Mouse (Mus musculus) forebrain, embryonic 14.5 days (tissue): ENCODE results near the gene Krt6b. TPM values are rescaled to one million over a fixed set of nuclear protein-coding genes. Genes with fewer than 3 reads are reported as not detected.
A peak's percentile ranks its signal among the peaks of the same experiment; 100 is the strongest.

Source experiments
- ATAC-seq: fragments of 200-750 bp; cut with Nextera tagmentation; 2 replicates; pipeline ENCODE4 v1.8.0; 2017; ENCODE audit warnings: mild to moderate bottlenecking, moderate library complexity
- DNase-seq: peaks from one replicate; pipeline ENCODE4 v3.0.0-alpha.2; 2015; ENCODE audit warnings: low spot score
- H3K27ac ChIP-seq: fragments of 300-500 bp; sonication (generic); 2 replicates; pipeline ENCODE4 v1.5.1; 2014; ENCODE audit warnings: low read depth, mild to moderate bottlenecking, control low read depth, low read length, moderate library complexity
- H3K27me3 ChIP-seq: fragments of 300-500 bp; sonication (generic); replicated peaks from 2 replicates; pipeline ENCODE4 v1.6.1; 2014; ENCODE audit warnings: low read length, control low read depth, mixed read lengths; ENCODE audit not compliant: control insufficient read depth, insufficient read depth
- H3K36me3 ChIP-seq: fragments of 300-500 bp; sonication (generic); 2 replicates; pipeline ENCODE4 v1.6.1; 2014; ENCODE audit warnings: low read length, control low read depth; ENCODE audit not compliant: control insufficient read depth, insufficient read depth
- H3K4me1 ChIP-seq: fragments of 300-500 bp; sonication (generic); 2 replicates; pipeline ENCODE4 v1.6.1; 2014; ENCODE audit warnings: antibody characterized with exemption, low read length, control low read depth; ENCODE audit not compliant: control insufficient read depth, insufficient read depth
- H3K4me2 ChIP-seq: fragments of 300-500 bp; sonication (generic); 2 replicates; pipeline ENCODE4 v1.6.1; 2014; ENCODE audit warnings: mild to moderate bottlenecking, control low read depth, low read length
- H3K4me3 ChIP-seq: fragments of 300-500 bp; sonication (generic); 2 replicates; pipeline ENCODE4 v1.5.1; 2014; ENCODE audit warnings: low read depth, low read length, control low read depth
- H3K9ac ChIP-seq: fragments of 300-500 bp; sonication (generic); 2 replicates; pipeline ENCODE4 v1.6.1; 2014; ENCODE audit warnings: mild to moderate bottlenecking, low read length, control low read depth, moderate library complexity
- H3K9me3 ChIP-seq: fragments of 300-500 bp; sonication (generic); replicated peaks from 2 replicates; pipeline ENCODE4 v1.6.1; 2016; ENCODE audit warnings: low read length, control low read depth, mixed read lengths; ENCODE audit not compliant: control insufficient read depth
- WGBS: fragments of 180-500 bp; shearing (Covaris S2); extraction: QIAGEN DNeasy Blood & Tissue Kit; methylation state at CpG from one replicate; pipeline ENCODE4 v1.1.7; 2014; 5-methylcytosine and 5-hydroxymethylcytosine counted together
- polyA plus RNA-seq: library from polyadenylated mRNA; unstranded; fragments of >200 nt; fragmentation: Nextera tagmentation; extraction: Ambion mirVana; gene quantifications from 2 replicates; pipeline ENCODE4 v1.2.1, GENCODE M21; 2014

Krt6b gene
- polyA plus RNA-seq: not detected in 2 replicates

DNA sequence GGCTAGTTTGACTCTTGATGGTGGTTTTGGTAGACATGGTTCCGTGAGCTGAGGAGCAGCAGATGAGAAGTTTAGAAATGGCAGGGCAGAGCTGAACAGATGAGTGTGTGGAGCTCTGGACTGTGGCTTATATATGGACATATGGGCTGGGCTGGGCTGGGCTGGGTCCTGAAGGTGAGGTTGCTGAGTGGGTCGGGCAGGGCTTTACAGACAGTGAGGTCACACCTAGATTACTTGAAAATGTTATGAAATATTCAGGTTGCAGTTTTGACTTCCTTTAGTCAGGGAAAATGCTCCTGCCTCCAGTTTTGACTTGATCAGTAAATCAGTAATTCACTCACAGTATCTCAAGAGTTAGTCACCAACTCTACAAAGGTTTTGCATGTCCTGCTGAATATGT lies at the start of gene Krt6b:
Krt6b (minus strand) TSS at position 101 of the 400 bp plus-strand sequence.
- no peak within 1 kb of the TSS for H3K9ac ChIP-seq
- no peak within 1 kb of the TSS for H3K4me2 ChIP-seq
- H3K9me3 ChIP-seq: no peaks in the 10 kb centered on the region
- no peak for DNase-seq
- 86% methylated on average over 2 of the region's 2 CpGs for WGBS
- ATAC-seq: no peak
- H3K27me3 ChIP-seq: no peaks in the 10 kb centered on the region
- no peak within 1 kb of the TSS for H3K27ac ChIP-seq
- H3K36me3 ChIP-seq: no peaks in the 10 kb centered on the region
- no peaks in the 10 kb centered on the region for H3K4me1 ChIP-seq
- no peak within 1 kb of the TSS for H3K4me3 ChIP-seq

DNA sequence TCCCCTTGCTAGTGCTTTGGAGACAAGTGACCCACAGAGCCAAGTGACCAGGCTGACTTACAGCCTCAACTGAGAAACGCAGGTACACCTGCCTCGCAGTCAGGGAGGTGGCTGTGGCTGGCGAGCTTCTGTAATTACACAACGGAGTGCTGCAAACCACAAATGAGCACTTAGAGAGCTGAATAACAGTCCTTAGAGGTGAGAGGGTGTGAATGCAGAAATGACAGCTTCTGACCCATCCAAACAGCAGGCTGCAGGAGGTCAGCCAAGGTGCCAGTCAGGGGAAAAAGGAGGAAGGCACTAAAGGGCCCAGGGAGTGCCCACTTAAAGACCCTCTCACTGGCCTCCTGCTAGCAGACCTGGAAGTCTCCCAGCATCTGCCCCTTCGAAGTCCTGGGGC lies 44.6 kb upstream of the Krt6b start:
- no peak for ATAC-seq
- whole genome bisulfite sequencing: 76% methylated on average over 5 of the region's 5 CpGs

DNA sequence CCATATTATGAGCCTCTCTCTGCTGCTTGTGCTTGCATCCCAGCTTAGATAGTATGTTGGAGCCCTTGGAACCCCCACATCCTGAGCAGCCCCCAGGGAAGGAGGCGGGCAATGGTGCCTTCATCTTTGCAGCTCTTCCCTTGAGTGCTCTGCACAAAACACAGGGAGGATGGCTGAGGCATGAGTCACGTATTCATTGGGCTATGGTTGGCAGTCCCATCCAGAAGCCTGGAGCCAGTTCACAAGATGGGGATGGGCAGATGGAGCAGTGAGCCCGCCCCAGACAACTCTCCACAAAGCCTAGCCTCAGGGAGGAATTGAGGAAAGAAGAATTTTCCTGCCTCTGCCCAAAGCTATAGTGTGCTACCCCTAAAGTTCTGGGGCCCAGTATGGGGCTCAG lies 35.7 kb upstream of the Krt6b start:
- Histone ChIP-seq H3K4me2 (no peak overlapping the region), H3K27ac (no peak overlapping the region), H3K4me1 (no peaks in the 10 kb centered on the region), H3K4me3 (no peak overlapping the region), H3K9me3 (no peaks in the 10 kb centered on the region), H3K27me3 (no peaks in the 10 kb centered on the region), H3K9ac (no peak overlapping the region), H3K36me3 (no peaks in the 10 kb centered on the region)
- ATAC-seq (no peak), DNase-seq (no peak)
- 74% methylated on average over 3 of the region's 3 CpGs for WGBS

More for the DNA sequence above, 44.6 kb upstream of the Krt6b start:
- no peak for DNase-seq
- H3K9ac ChIP-seq: no peak overlapping the region
- H3K9me3 ChIP-seq: no peaks in the 10 kb centered on the region
- H3K4me2 ChIP-seq: no peak overlapping the region
- no peaks in the 10 kb centered on the region for H3K27me3 ChIP-seq
- H3K4me3 ChIP-seq: no peak overlapping the region
- no peaks in the 10 kb centered on the region for H3K36me3 ChIP-seq
- H3K4me1 ChIP-seq: no peaks in the 10 kb centered on the region
- H3K27ac ChIP-seq: no peak overlapping the region

DNA sequence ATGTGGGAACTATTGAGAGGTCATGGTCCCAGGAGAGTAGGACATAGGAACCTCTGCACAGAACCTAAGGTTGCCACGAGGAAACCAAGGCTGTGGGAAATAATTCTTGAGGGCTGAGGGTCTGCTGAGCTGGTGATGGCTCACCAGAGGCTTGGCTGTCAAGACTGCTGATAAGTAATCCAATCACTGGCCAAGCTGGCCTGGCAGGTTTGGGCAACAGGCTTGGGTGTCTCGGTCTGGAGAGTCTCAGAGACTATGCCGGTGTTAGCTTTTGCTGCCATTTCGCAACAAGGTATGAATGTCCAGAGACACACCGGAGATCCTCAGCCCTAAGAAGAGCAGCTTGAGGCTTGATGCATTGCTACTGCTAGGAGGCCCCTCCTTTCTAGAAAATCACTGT lies 34.3 kb upstream of the Krt6b start:
- no peaks in the 10 kb centered on the region for H3K27me3 ChIP-seq
- no peak for DNase-seq
- WGBS: 93% methylated on average over 5 of the region's 5 CpGs
- H3K4me3 ChIP-seq: no peak overlapping the region
- no peaks in the 10 kb centered on the region for H3K36me3 ChIP-seq
- ATAC-seq: no peak
- H3K9ac ChIP-seq: no peak overlapping the region
- no peaks in the 10 kb centered on the region for H3K4me1 ChIP-seq
- H3K27ac ChIP-seq: no peak overlapping the region
- no peaks in the 10 kb centered on the region for H3K9me3 ChIP-seq
- no peak overlapping the region for H3K4me2 ChIP-seq

DNA sequence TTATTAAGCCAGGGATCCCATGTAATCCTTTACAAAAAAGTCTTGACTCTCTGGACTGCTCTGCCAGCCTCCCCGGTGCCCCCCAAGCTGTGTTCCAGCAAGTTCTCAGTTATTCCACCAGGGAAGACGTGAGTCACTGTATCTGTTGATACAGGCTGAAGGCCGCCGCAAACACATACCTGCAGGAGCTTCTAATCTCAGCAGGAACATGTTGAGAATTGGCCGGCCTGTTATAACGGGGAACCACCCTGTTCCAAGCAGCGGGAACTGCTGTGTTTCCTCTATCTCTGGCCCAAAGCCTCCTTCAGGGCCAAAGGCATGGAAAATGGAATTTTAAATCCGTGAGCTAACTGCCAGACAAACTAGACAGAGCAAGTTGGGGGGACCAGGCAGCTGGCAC lies 33.6 kb upstream of the Krt6b start:
- no peak overlapping the region for H3K4me3 ChIP-seq
- H3K4me2 ChIP-seq: no peak overlapping the region
- no peaks in the 10 kb centered on the region for H3K36me3 ChIP-seq
- H3K27ac ChIP-seq: no peak overlapping the region
- H3K27me3 ChIP-seq: no peaks in the 10 kb centered on the region
- WGBS: 74% methylated on average over 8 of the region's 8 CpGs
- no peak overlapping the region for H3K9ac ChIP-seq
- H3K4me1 ChIP-seq: no peaks in the 10 kb centered on the region
- ATAC-seq (no peak), DNase-seq (no peak)
- no peaks in the 10 kb centered on the region for H3K9me3 ChIP-seq

DNA sequence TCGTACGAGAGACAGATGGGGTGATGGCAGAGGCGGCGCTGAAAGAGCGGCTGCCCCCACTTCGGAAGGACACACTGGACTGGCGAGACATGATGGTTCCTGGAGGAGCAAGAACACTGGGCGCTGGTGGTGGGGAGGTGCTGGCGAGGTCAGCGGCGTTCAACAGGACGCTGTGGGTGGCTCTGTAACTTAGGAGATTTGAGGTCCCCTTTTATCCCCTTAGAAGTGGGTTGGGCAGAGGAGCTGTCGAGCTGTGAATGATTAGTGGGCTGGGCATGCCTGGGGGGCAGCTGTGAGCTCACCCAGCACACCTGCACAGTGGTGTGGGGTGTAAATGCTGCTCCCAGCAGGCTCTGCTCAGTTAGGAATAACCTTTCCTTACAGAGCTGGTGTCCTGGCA lies 32.6 kb upstream of the Krt6b start, which contains the start of gene Krt5:
Krt5 (minus strand) TSS at position 179 of the 400 bp plus-strand sequence.
- Histone ChIP-seq H3K4me3 (no peak within 1 kb of the TSS), H3K27ac (no peak within 1 kb of the TSS), H3K9ac (no peak within 1 kb of the TSS), H3K27me3 (no peaks in the 10 kb centered on the region), H3K9me3 (no peaks in the 10 kb centered on the region), H3K4me2 (no peak within 1 kb of the TSS), H3K36me3 (no peaks in the 10 kb centered on the region), H3K4me1 (no peaks in the 10 kb centered on the region)
- 84% methylated on average over 13 of the region's 13 CpGs for WGBS
- DNase-seq: no peak
- ATAC-seq: no peak

DNA sequence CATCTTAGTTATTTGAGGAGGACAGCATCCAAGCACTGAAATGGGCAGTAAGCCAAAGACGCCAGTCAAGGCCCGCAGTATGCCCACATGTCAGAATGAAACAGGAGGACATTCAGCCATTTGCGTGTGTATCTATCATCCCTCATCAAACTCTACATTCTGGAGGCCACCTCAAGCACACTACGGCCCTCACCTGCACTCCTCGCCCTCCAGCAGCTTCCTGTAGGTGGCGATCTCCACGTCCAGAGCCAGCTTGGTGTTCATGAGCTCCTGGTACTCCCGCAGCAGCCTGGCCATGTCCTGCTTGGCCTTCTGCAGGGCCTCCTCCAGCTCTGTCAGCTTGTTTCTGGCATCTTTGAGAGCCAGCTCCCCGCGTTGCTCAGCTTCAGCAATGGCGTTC lies 28.6 kb upstream of the Krt6b start:
- WGBS: 71% methylated on average over 11 of the region's 11 CpGs
- Histone ChIP-seq H3K4me3 (no peak overlapping the region), H3K4me1 (no peaks in the 10 kb centered on the region), H3K9ac (no peak overlapping the region), H3K36me3 (no peaks in the 10 kb centered on the region), H3K27ac (no peak overlapping the region), H3K27me3 (no peaks in the 10 kb centered on the region), H3K4me2 (no peak overlapping the region), H3K9me3 (no peaks in the 10 kb centered on the region)
- DNase-seq: no peak
- no peak for ATAC-seq

DNA sequence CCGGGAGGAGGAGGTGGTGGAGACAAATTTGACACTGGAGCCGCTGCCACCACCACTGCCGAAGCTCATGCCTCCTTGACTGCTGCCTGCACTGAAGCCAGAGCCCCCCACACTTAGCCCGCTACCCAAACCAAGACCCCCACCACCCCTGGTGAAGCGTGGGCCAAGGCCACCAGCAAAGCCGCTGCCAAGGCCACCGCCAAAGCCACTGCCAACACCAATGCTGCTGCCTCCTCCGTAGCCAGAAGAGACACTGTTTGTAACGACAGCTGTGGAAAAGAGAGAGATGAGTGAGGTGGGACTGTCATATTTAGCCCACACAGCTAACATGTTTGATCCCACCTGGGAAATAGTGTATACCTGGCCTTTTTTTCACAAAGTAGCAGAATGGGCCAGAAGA lies 27.4 kb upstream of the Krt6b start:
- no peak overlapping the region for H3K27ac ChIP-seq
- no peaks in the 10 kb centered on the region for H3K36me3 ChIP-seq
- 91% methylated on average over 9 of the region's 9 CpGs for WGBS
- no peaks in the 10 kb centered on the region for H3K4me1 ChIP-seq
- no peak overlapping the region for H3K4me2 ChIP-seq
- H3K9ac ChIP-seq: no peak overlapping the region
- ATAC-seq (no peak), DNase-seq (no peak)
- H3K9me3 ChIP-seq: no peaks in the 10 kb centered on the region
- H3K27me3 ChIP-seq: no peaks in the 10 kb centered on the region
- H3K4me3 ChIP-seq: no peak overlapping the region

DNA sequence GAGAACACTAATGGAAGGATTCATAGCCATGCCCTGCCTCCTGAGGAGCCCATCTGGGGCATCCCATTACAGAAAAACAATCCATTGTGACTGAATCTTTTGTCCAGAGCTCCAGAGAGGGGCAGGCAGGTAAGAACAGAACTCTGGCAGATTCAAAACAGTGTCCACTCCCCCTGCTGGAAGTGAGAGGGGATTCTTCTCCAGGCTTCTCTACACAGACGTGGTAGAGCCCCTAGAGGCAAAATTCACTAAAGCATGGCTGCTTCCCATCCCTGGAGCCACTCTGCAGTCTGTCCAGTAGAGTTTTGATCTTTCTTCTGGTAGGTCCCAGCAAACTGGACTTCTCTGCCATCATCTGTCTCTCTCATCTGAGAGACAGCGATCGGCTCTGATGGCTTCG lies 24.0 kb upstream of the Krt6b start:
- no peak overlapping the region for H3K9ac ChIP-seq
- no peak overlapping the region for H3K27ac ChIP-seq
- WGBS: 71% methylated on average over 4 of the region's 4 CpGs
- H3K27me3 ChIP-seq: no peaks in the 10 kb centered on the region
- peak; percentile 35 for DNase-seq
- no peaks in the 10 kb centered on the region for H3K4me1 ChIP-seq
- no peaks in the 10 kb centered on the region for H3K36me3 ChIP-seq
- ATAC-seq: no peak
- H3K4me3 ChIP-seq: no peak overlapping the region
- H3K4me2 ChIP-seq: no peak overlapping the region
- no peaks in the 10 kb centered on the region for H3K9me3 ChIP-seq
